Mouse (Mus musculus): ENCODE results near the gene Lrpprc. TPM values are rescaled to one million over a fixed set of nuclear protein-coding genes. Genes with fewer than 3 reads are reported as not detected.
"Not testable (repeated sequence)": the region's sequence is repeated elsewhere in the genome, so short reads cannot be mapped to it uniquely, and the experiment has no call there.

Lrpprc gene
- total and polyA plus RNA-seq, 3 experiments, result 54.4 to 73.8 (median 65.9) TPM

DNA sequence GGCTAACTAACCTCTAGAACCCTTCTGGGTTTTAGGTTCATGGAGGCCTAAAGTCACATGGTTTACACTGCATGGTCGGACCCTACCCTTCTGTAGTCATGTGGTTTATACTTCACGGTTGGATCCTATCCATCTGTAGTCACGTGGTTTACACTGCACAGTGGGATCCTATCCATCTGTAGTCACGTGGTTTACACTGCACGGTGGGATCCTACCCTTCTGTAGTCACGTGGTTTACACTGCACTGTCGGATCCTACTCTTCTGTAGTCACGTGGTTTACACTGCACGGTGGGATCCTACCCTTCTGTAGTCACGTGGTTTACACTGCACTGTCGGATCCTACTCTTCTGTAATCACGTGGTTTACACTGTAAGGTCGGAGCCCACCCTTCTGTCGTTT, 23.6 kb upstream of the Lrpprc start:
- H3K4me3 ChIP-seq (replicated peaks in 1 of 3; ENCODE audit: low read depth in 2 of 3, low read length in 2 of 3, poor library complexity in 1 of 3); H3K4me1 ChIP-seq (ENCODE audit: control insufficient read depth in 1 of 2, insufficient read depth in 2 of 2); H3K27ac ChIP-seq (ENCODE audit: insufficient read depth, low read depth); H3K4me2 ChIP-seq (ENCODE audit: insufficient read depth, low read depth, poor library complexity, severe bottlenecking); H3K9me3 ChIP-seq (replicated peaks; ENCODE audit: low read length); in situ Hi-C loops (cut with MboI; ENCODE audit: low pct_ligation_motif_present, low pct_unique_long_range_greater_than_20kb, low sequenced_read_pairs); DNase-seq (ENCODE audit: extremely low read depth); H3K79me2 ChIP-seq (replicated peaks; ENCODE audit: control insufficient read depth, extremely low read depth, insufficient read depth, poor library complexity, severe bottlenecking); H3K36me3 ChIP-seq (replicated peaks in 1 of 2; ENCODE audit: control insufficient read depth in 1 of 2, insufficient read depth in 1 of 2, low read length in 1 of 2); H3K9ac ChIP-seq (ENCODE audit: insufficient read depth, low read depth); dilution Hi-C loops (cut with MboI; ENCODE audit: extremely low pct_ligation_motif_present, extremely low pct_unique_long_range_greater_than_20kb, low sequenced_read_pairs): not testable (repeated sequence)
- peak; percentile 51; the same call in 1 of the 2 replicates for TF ChIP-seq USF2 (conservative IDR thresholded peaks at IDR 0.05; ENCODE audit: low read depth, low read length)
- TF ChIP-seq MAX (IDR thresholded peaks at IDR 0.05; ENCODE audit: low read length), result peak; percentile 52
- H3K27me3 ChIP-seq (replicated peaks), result peaks cover 24% of the 10 kb centered on the region

DNA sequence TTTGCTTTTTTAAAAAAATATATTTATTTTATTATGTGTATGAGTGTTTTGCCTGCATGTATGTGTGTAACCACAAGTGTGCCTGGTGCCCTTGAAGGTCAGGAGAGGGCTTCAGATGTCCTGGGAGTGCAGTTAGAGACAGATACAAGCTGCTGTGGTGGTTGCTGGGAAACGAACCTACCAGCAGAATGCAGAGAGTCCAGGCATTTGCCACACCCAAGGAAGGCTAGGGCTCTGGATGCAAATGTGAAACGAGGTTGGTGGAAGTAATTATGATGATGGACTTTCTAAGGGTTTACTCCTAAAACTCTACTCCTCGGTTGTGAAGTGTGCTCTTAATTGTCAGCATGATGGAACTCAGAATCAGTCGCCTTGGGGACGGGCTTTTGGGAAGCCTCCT, 1.4 kb upstream of the Lrpprc start:
- Histone ChIP-seq H3K4me2 (ENCODE audit: insufficient read depth, low read depth, poor library complexity, severe bottlenecking) (peak overlapping the region; percentile 92; the same call in 1 of the 2 replicates), H3K4me1 (ENCODE audit: control insufficient read depth in 1 of 2, insufficient read depth in 2 of 2) (peaks cover 9 to 35% of the 10 kb centered on the region in 2 experiments), H3K27ac (ENCODE audit: insufficient read depth, low read depth) (no peak overlapping the region), H3K4me3 (replicated peaks in 1 of 3; ENCODE audit: low read depth in 2 of 3, low read length in 2 of 3, poor library complexity in 1 of 3) (no peak overlapping the region), H3K9ac (ENCODE audit: insufficient read depth, low read depth) (no peak overlapping the region), H3K79me2 (replicated peaks; ENCODE audit: control insufficient read depth, extremely low read depth, insufficient read depth, poor library complexity, severe bottlenecking) (peaks cover 33% of the 10 kb centered on the region), H3K9me3 (replicated peaks; ENCODE audit: low read length) (no peaks in the 10 kb centered on the region), H3K36me3 (replicated peaks in 1 of 2; ENCODE audit: control insufficient read depth in 1 of 2, insufficient read depth in 1 of 2, low read length in 1 of 2) (peaks cover 9 to 28% of the 10 kb centered on the region in 2 experiments), H3K27me3 (replicated peaks) (no peaks in the 10 kb centered on the region)
- dilution Hi-C loops (cut with MboI; ENCODE audit: extremely low pct_ligation_motif_present, extremely low pct_unique_long_range_greater_than_20kb, low sequenced_read_pairs), result no loop called here
- in situ Hi-C loops (cut with MboI; ENCODE audit: low pct_ligation_motif_present, low pct_unique_long_range_greater_than_20kb, low sequenced_read_pairs), result no loop called here
- no peak for DNase-seq (ENCODE audit: extremely low read depth)
- no peak for TF ChIP-seq TCF12 (IDR thresholded peaks at IDR 0.05; ENCODE audit: low read depth, low read length)
- TF ChIP-seq BHLHE40 (IDR thresholded peaks at IDR 0.05; ENCODE audit: low read depth, low read length), result no peak

GRCm38 (mm10) chr17:84791156-84791555, 567 bp upstream of the Lrpprc start:
- H3K36me3 ChIP-seq (replicated peaks in 1 of 2; ENCODE audit: control insufficient read depth in 1 of 2, insufficient read depth in 1 of 2, low read length in 1 of 2), result peaks cover 17 to 37% of the 10 kb centered on the region in 2 experiments
- peaks cover 9 to 35% of the 10 kb centered on the region in 2 experiments for H3K4me1 ChIP-seq (ENCODE audit: control insufficient read depth in 1 of 2, insufficient read depth in 2 of 2)
- H3K27ac ChIP-seq (ENCODE audit: insufficient read depth, low read depth), result no peak overlapping the region

More at GRCm38 (mm10) chr17:84791156-84791555, 567 bp upstream of the Lrpprc start:
- DNase-seq (ENCODE audit: extremely low read depth), result peak; percentile 27
- in situ Hi-C loops (cut with MboI; ENCODE audit: low pct_ligation_motif_present, low pct_unique_long_range_greater_than_20kb, low sequenced_read_pairs), result no loop called here
- peak overlapping the region; percentile 92 for H3K4me2 ChIP-seq (ENCODE audit: insufficient read depth, low read depth, poor library complexity, severe bottlenecking)
- H3K9ac ChIP-seq (ENCODE audit: insufficient read depth, low read depth), result peak overlapping the region; percentile 79
- TF ChIP-seq MAFK (IDR thresholded peaks at IDR 0.05; ENCODE audit: insufficient replicate concordance, low read length), result no peak
- TF ChIP-seq POLR2AphosphoS2 (IDR thresholded peaks at IDR 0.05; ENCODE audit: low read depth, low read length), result no peak
- TF ChIP-seq RAD21 (IDR thresholded peaks at IDR 0.05; ENCODE audit: low read depth, low read length), result no peak
- no peak for TF ChIP-seq POLR2A (IDR thresholded peaks at IDR 0.05; ENCODE audit: low read depth, low read length)
- no peak for TF ChIP-seq HCFC1 (IDR thresholded peaks at IDR 0.05; ENCODE audit: low read depth, low read length)
- no peak for TF ChIP-seq USF1 (IDR thresholded peaks at IDR 0.05; ENCODE audit: low read depth, low read length)
- no peak for TF ChIP-seq E2F4 (IDR thresholded peaks at IDR 0.05; ENCODE audit: insufficient replicate concordance, low read depth, low read length)
- TF ChIP-seq ZC3H11A (IDR thresholded peaks at IDR 0.05; ENCODE audit: low read depth, low read length), result no peak
- no peak; the same call in 1 of the 2 replicates for TF ChIP-seq IRF4 (IDR thresholded peaks at IDR 0.05; ENCODE audit: low read depth, low read length)
- TF ChIP-seq JUN (IDR thresholded peaks at IDR 0.05; ENCODE audit: insufficient read depth, low read depth, low read length), result no peak
- TF ChIP-seq EP300 (IDR thresholded peaks at IDR 0.05; ENCODE audit: low read length), result no peak
- no peak for TF ChIP-seq ZKSCAN1 (IDR thresholded peaks at IDR 0.05; ENCODE audit: borderline replicate concordance, low read depth, low read length)
- TF ChIP-seq BHLHE40 (IDR thresholded peaks at IDR 0.05; ENCODE audit: low read depth, low read length), result no peak
- TF ChIP-seq SIN3A (IDR thresholded peaks at IDR 0.05; ENCODE audit: low read length), result no peak
- no peak for TF ChIP-seq NELFE (IDR thresholded peaks at IDR 0.05; ENCODE audit: low read depth, low read length)
- TF ChIP-seq JUND (conservative IDR thresholded peaks at IDR 0.05; ENCODE audit: low read depth, low read length), result no peak
- no peak for TF ChIP-seq KAT2A (IDR thresholded peaks at IDR 0.05; ENCODE audit: insufficient replicate concordance, low read length)
- H3K9me3 ChIP-seq (replicated peaks; ENCODE audit: low read length), result no peaks in the 10 kb centered on the region
- H3K4me3 ChIP-seq (replicated peaks in 1 of 3; ENCODE audit: low read depth in 2 of 3, low read length in 2 of 3, poor library complexity in 1 of 3), result peak overlapping the region; percentile 61 to 99 (median 73)
- dilution Hi-C loops (cut with MboI; ENCODE audit: extremely low pct_ligation_motif_present, extremely low pct_unique_long_range_greater_than_20kb, low sequenced_read_pairs), result no loop called here
- no peaks in the 10 kb centered on the region for H3K27me3 ChIP-seq (replicated peaks)
- H3K79me2 ChIP-seq (replicated peaks; ENCODE audit: control insufficient read depth, extremely low read depth, insufficient read depth, poor library complexity, severe bottlenecking), result peaks cover 41% of the 10 kb centered on the region

All from CH12.LX (cell line).